Comparison of ENCODE assay signal across 8 mouse cellular contexts in the genomic region with DNA sequence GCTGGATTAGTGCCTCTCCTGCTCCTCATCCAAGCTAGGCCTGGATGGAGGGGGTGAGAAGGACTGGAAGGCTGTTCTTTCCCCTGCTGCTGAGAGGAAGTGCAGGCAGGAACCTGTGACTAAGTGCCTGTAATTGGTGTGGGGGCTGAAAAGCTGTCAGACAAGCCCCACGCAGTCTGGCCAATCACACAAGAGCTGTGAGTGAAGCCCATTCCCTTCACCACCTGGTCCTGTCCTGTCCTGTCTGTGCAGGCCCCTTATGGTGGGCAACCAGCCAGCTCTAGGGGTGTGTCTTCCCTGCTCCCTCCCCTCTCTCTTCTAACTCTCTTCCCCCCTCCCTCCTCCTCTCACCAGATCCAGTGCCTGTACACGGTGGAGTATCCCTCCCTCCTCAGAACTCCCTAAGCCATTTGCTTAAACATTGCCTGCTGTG. TPM values are rescaled to one million over a fixed set of nuclear protein-coding genes. Genes with fewer than 3 reads are reported as not detected.
DNase-seq lines count a peak whose midpoint lies in the region; ATAC-seq and TF ChIP-seq lines count a peak whose summit lies in the region.

No protein-coding gene starts in this region.

- 0 out of 2 replicates have a peak overlapping the region, but pooled peaks have one; percentile 32 for H3K9ac ChIP-seq in kidney, postnatal 0 days (ENCODE audit: low read depth, low read length)

- no peak overlapping the region for H3K4me3 ChIP-seq in kidney, postnatal 0 days (replicated peaks; ENCODE audit: low read depth, low read length)

- DNase-seq in layer of hippocampus, adult 11-12 months (ENCODE audit: low spot score) = peak; percentile 67
- DNase-seq in layer of hippocampus, adult 9-10 months (ENCODE audit: low spot score) = no peak
- DNase-seq in brain, embryonic 18.5 days (ENCODE audit: low read depth, low spot score) = peak; percentile 16
- DNase-seq in frontal cortex, postnatal 14 days (ENCODE audit: low spot score in 2 of 2) = peak; percentile 33 to 45
- peak; percentile 92 for DNase-seq in kidney, postnatal 0 days (ENCODE audit: low spot score)
- DNase-seq in lung, postnatal 10 days = peak; percentile 69
- DNase-seq in testis, postnatal 10 days (ENCODE audit: low spot score) = peak; percentile 80
- DNase-seq in cerebellum, postnatal 36 days = no peak

- H3K36me3 ChIP-seq in kidney, postnatal 0 days (ENCODE audit: insufficient read depth, low read length) = no peaks in the 10 kb centered on the region

- H3K9me3 ChIP-seq in kidney, postnatal 0 days (replicated peaks; ENCODE audit: low read length) = no peaks in the 10 kb centered on the region

- ATAC-seq in kidney, postnatal 0 days (replicated peaks; ENCODE audit: low FRiP score, low read depth) = peak; percentile 82

- H3K4me2 ChIP-seq in kidney, postnatal 0 days (ENCODE audit: low read length) = no peak overlapping the region

- no peak for TF ChIP-seq CTCF in kidney, postnatal 0 days (IDR thresholded peaks at IDR 0.05; ENCODE audit: low read depth)

- peak overlapping the region; percentile 65 for H3K27ac ChIP-seq in kidney, postnatal 0 days

- peaks cover 15% of the 10 kb centered on the region; the same call in 1 of the 2 replicates for H3K4me1 ChIP-seq in kidney, postnatal 0 days (replicated peaks; ENCODE audit: insufficient read depth, low read length)

- no peaks in the 10 kb centered on the region for H3K27me3 ChIP-seq in kidney, postnatal 0 days (ENCODE audit: insufficient read depth, low read length)

- 8% methylated on average over 2 of the region's 2 CpGs for WGBS in kidney, postnatal 0 days

RNA-seq across cellular contexts. Expression of gene Sult5a1, which starts 20.5 kb away (rescaled TPM):
- polyA plus RNA-seq in kidney, postnatal 0 days (2015; fragmentation: Nextera tagmentation; extraction: Ambion mirVana) = 12.0 and 13.9 TPM in 2 replicates

RNA-seq across cellular contexts. Expression of gene Cpne7, which starts 20.5 kb away (rescaled TPM):
- polyA plus RNA-seq in kidney, postnatal 0 days (2015; fragmentation: Nextera tagmentation; extraction: Ambion mirVana) = 2.3 and 3.3 TPM in 2 replicates

RNA-seq across cellular contexts. Expression of gene Rpl13, which starts 35.5 kb away (rescaled TPM):
- polyA plus RNA-seq in kidney, postnatal 0 days (2015; fragmentation: Nextera tagmentation; extraction: Ambion mirVana) = 1,763 and 1,932 TPM in 2 replicates

RNA-seq across cellular contexts. Expression of gene Dpep1, which starts 48.4 kb away (rescaled TPM):
- 29.4 and 33.9 TPM in 2 replicates for polyA plus RNA-seq in kidney, postnatal 0 days (2015; fragmentation: Nextera tagmentation; extraction: Ambion mirVana)

Comparison
In these comparisons a context has a peak if more than half of its experiments do, and no peak if none do; other contexts are left out.
1. DNase-seq: peak in layer of hippocampus, adult 11-12 months (single experiment), brain, embryonic 18.5 days (single experiment), frontal cortex, postnatal 14 days (2 of 2), kidney, postnatal 0 days (single experiment), lung, postnatal 10 days (single experiment) and testis, postnatal 10 days (single experiment); none in layer of hippocampus, adult 9-10 months (single experiment) and cerebellum, postnatal 36 days (0 of 2).